Mouse (Mus musculus) liver, adult 2 months (tissue): ENCODE data around the gene Arhgap32.

Experiments
- CTCF ChIP-seq: fragments of 200-500 bp; IDR thresholded peaks from 2 replicates; pipeline ENCODE4 v1.5.1; 2011; ENCODE audit warnings: low read depth, low read length, control low read depth
- POLR2A ChIP-seq: fragments of 200-500 bp; IDR thresholded peaks from 2 replicates; pipeline ENCODE4 v1.6.1; 2011; ENCODE audit warnings: low read length, control low read depth; ENCODE audit not compliant: insufficient read depth; ENCODE audit errors: extremely low read depth

DNA sequence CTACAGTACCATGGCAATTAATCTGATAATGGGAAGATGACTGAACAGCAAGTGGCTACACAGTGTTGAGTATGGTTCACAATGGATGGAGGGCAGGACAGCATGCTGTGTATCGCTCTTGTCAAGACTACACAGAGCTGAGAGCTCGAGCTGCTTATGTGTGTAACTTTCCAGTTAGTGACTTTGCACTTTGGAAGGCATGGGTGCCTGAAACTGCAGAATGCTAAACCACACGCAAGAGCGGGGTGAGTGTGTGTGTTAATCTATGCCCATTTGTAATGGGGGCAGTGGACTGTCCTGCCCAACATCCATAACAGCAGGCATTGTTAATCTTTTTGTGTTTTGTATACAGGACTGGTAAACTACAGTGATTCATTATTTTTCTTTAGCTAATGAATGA is 40.8 kb downstream of the Arhgap32 start:
- TF ChIP-seq CTCF (no peak), POLR2A (no peak)
